Mouse (Mus musculus) CH12.LX (cell line): ENCODE data around the gene Dusp15. TPM values are rescaled to one million over a fixed set of nuclear protein-coding genes. Genes with fewer than 3 reads are reported as not detected.

Experiments
- DNase-seq: peaks from one replicate; pipeline ENCODE4 v3.0.0-alpha.2; 2013; ENCODE audit errors: extremely low read depth
- H3K27ac ChIP-seq: 2 replicates; pipeline ENCODE4 v1.5.1; 2012; ENCODE audit warnings: low read depth, mild to moderate bottlenecking, control low read depth, moderate library complexity; ENCODE audit not compliant: insufficient read depth
- H3K27me3 ChIP-seq: replicated peaks from 2 replicates; pipeline ENCODE3; 2012; ENCODE audit warnings: inconsistent platforms
- H3K36me3 ChIP-seq, 2 experiments: replicated peaks in 1 of 2; 2 replicates each; pipeline versions ENCODE3 to v1.6.1; 2012; ENCODE audit warnings: inconsistent platforms in 1 of 2, low read length in 1 of 2, mild to moderate bottlenecking in 1 of 2, mixed read lengths in 1 of 2, moderate library complexity in 1 of 2; ENCODE audit not compliant: control insufficient read depth in 1 of 2, insufficient read depth in 1 of 2
- H3K4me1 ChIP-seq, 2 experiments: 2 replicates each; pipeline ENCODE4 v1.6.1; 2012; ENCODE audit warnings: inconsistent platforms in 1 of 2, moderate library complexity in 1 of 2; ENCODE audit not compliant: insufficient read depth in 2 of 2, control insufficient read depth in 1 of 2
- H3K4me2 ChIP-seq: 2 replicates; pipeline ENCODE4 v1.6.1; 2012; ENCODE audit warnings: low read depth, mild to moderate bottlenecking, control low read depth; ENCODE audit not compliant: poor library complexity, insufficient read depth, severe bottlenecking
- H3K4me3 ChIP-seq, 3 experiments: fragments of 150-350 bp in 1 of 3; sonication (generic) in 1 of 3; replicated peaks in 1 of 3; 2 replicates each; pipeline versions ENCODE3 to v1.5.1; 2011 to 2012; ENCODE audit warnings: low read depth in 2 of 3, low read length in 2 of 3, mild to moderate bottlenecking in 2 of 3, moderate library complexity in 2 of 3, control low read depth in 1 of 3, improper control_type of control experiment in 1 of 3, inconsistent platforms in 1 of 3, mixed read lengths in 1 of 3; ENCODE audit not compliant: poor library complexity in 1 of 3
- H3K79me2 ChIP-seq: replicated peaks from 2 replicates; pipeline ENCODE4 v1.6.1; 2012; ENCODE audit warnings: mild to moderate bottlenecking, moderate library complexity; ENCODE audit not compliant: control insufficient read depth, poor library complexity, insufficient read depth, severe bottlenecking; ENCODE audit errors: extremely low read depth
- H3K9ac ChIP-seq: 2 replicates; pipeline ENCODE4 v1.6.1; 2012; ENCODE audit warnings: low read depth, mild to moderate bottlenecking, control low read depth, moderate library complexity; ENCODE audit not compliant: insufficient read depth
- H3K9me3 ChIP-seq: replicated peaks from 2 replicates; pipeline ENCODE3; 2012; ENCODE audit warnings: low read length, inconsistent platforms, mixed read lengths
- CHD2 ChIP-seq: IDR thresholded peaks from 2 replicates; pipeline ENCODE4 v1.6.1; 2011; ENCODE audit warnings: low read length, improper control_type of control experiment
- EP300 ChIP-seq: IDR thresholded peaks from 2 replicates; pipeline ENCODE4 v1.6.1; 2011; ENCODE audit warnings: low read length, improper control_type of control experiment
- GABPA ChIP-seq: IDR thresholded peaks from 2 replicates; pipeline ENCODE4 v1.6.1; 2012; ENCODE audit warnings: low read depth, low read length, improper control_type of control experiment, inconsistent platforms; ENCODE audit not compliant: insufficient replicate concordance
- IRF4 ChIP-seq: IDR thresholded peaks from 2 replicates; pipeline ENCODE4 v1.6.1; 2014; ENCODE audit warnings: low read depth, mild to moderate bottlenecking, inconsistent platforms, low read length, improper control_type of control experiment
- JUN ChIP-seq: IDR thresholded peaks from 2 replicates; pipeline ENCODE4 v1.6.1; 2011; ENCODE audit warnings: low read depth, mild to moderate bottlenecking, low read length, improper control_type of control experiment, moderate library complexity; ENCODE audit not compliant: insufficient read depth
- KAT2A ChIP-seq: IDR thresholded peaks from 2 replicates; pipeline ENCODE4 v1.6.1; 2012; ENCODE audit warnings: low read length, improper control_type of control experiment, inconsistent platforms; ENCODE audit not compliant: insufficient replicate concordance
- MAX ChIP-seq: IDR thresholded peaks from 2 replicates; pipeline ENCODE4 v1.6.1; 2011; ENCODE audit warnings: low read length, improper control_type of control experiment
- MEF2A ChIP-seq: IDR thresholded peaks from 2 replicates; pipeline ENCODE4 v1.6.1; 2014; ENCODE audit warnings: low read depth, mild to moderate bottlenecking, inconsistent platforms, low read length, improper control_type of control experiment, borderline replicate concordance
- MXI1 ChIP-seq: IDR thresholded peaks from 2 replicates; pipeline ENCODE4 v1.6.1; 2011; ENCODE audit warnings: mild to moderate bottlenecking, low read depth, low read length, improper control_type of control experiment
- PAX5 ChIP-seq: IDR thresholded peaks from 2 replicates; pipeline ENCODE4 v1.6.1; 2012; ENCODE audit warnings: low read length, inconsistent platforms, mixed read lengths
- POLR2A ChIP-seq: IDR thresholded peaks from 2 replicates; pipeline ENCODE4 v1.6.1; 2011; ENCODE audit warnings: low read depth, mild to moderate bottlenecking, improper control_type of control experiment, low read length
- POLR2AphosphoS2 ChIP-seq: IDR thresholded peaks from 2 replicates; pipeline ENCODE4 v1.6.1; 2011; ENCODE audit warnings: low read depth, low read length, improper control_type of control experiment
- RAD21 ChIP-seq: IDR thresholded peaks from 2 replicates; pipeline ENCODE4 v1.6.1; 2011; ENCODE audit warnings: low read depth, mild to moderate bottlenecking, low read length, improper control_type of control experiment, moderate library complexity
- RCOR1 ChIP-seq: conservative IDR thresholded peaks from 2 replicates; pipeline ENCODE4 v1.6.1; 2012; ENCODE audit warnings: low read depth, mild to moderate bottlenecking, inconsistent platforms, low read length, improper control_type of control experiment
- TCF12 ChIP-seq: IDR thresholded peaks from 2 replicates; pipeline ENCODE4 v1.6.1; 2014; ENCODE audit warnings: low read depth, mild to moderate bottlenecking, inconsistent platforms, low read length, improper control_type of control experiment
- USF1 ChIP-seq: IDR thresholded peaks from 2 replicates; pipeline ENCODE4 v1.6.1; 2014; ENCODE audit warnings: low read depth, mild to moderate bottlenecking, inconsistent platforms, low read length, improper control_type of control experiment
- ZKSCAN1 ChIP-seq: IDR thresholded peaks from 2 replicates; pipeline ENCODE4 v1.6.1; 2012; ENCODE audit warnings: low read depth, inconsistent platforms, low read length, improper control_type of control experiment, borderline replicate concordance
- ZMIZ1 ChIP-seq: IDR thresholded peaks from 2 replicates; pipeline ENCODE4 v1.6.1; 2012; ENCODE audit warnings: low read depth, mild to moderate bottlenecking, inconsistent platforms, low read length, improper control_type of control experiment
- dilution Hi-C: fragments of 300-500 bp; cut with MboI; formaldehyde crosslinking; loops from 2 replicates; pipeline ENCODE4 v1.14.3; 2020; ENCODE audit warnings: low sequenced_read_pairs; ENCODE audit not compliant: extremely low pct_unique_long_range_greater_than_20kb, extremely low pct_ligation_motif_present
- in situ Hi-C: fragments of 300-500 bp; cut with MboI; formaldehyde crosslinking; loops from 3 replicates; pipeline ENCODE4 v1.14.3; 2019; ENCODE audit warnings: low sequenced_read_pairs, low pct_ligation_motif_present, low pct_unique_long_range_greater_than_20kb, mixed read lengths
- polyA plus RNA-seq: library from polyadenylated mRNA; unstranded; fragments of >175 nt; gene quantifications from 2 replicates; pipeline ENCODE4 v1.2.1, GENCODE M21; 2012; ENCODE audit warnings: low read depth; ENCODE audit not compliant: insufficient read length
- total RNA-seq, 2 experiments: library from RNA; depleted of rRNA; stranded (reverse); fragments of 300-350 nt in 1 of 2; fragments of >200 nt in 1 of 2; gene quantifications; 2 replicates each; pipeline ENCODE4 v1.2.3; 2012 to 2014

The Dusp15 gene
- total and polyA plus RNA-seq, 3 experiments = 0.08 to 0.13 TPM; not detected in 1

DNA sequence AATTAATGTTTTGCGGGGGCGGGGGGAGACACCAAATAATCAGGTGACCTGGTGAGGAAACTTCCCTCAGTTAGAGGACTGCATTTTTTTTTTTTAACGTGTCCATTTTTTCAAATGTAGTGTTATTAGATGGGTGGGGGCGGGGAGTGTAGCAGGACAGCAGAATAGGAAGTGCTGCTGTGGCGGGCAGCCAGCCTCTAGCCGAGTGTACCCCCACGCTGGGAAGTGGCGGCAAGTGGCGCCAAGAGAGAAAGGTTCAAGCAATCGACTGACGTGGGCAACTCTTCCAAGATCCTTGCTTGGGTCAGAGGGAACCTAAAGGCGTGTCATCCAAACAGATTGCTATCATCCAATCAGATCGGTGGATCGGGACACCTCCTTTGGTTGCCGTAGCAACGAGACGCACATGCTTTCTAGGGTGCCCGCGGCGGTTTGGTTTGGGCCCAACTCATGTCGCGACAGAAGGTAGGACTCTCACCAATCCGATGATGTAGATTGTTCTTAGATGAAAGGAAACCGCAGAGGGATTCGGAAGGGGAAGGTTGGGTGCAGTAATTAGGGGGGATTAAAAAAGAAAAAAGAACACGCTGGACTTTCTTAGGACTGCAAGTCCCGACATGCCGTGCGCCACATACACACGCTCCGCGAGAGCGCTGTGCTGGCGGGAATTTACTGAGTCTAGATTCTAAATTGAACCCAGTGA, 10.7 kb upstream of the Dusp15 start, which contains the start of gene Ttll9 (continued):
- TF ChIP-seq MEF2A (0 out of 2 replicates have a peak, but pooled peaks have one; percentile 20), JUN (no peak), MXI1 (peak; percentile 99), ZKSCAN1 (no peak), MAX (peak; percentile 83), POLR2A (no peak), PAX5 (no peak), TCF12 (peak; percentile 32; the same call in 1 of the 2 replicates), IRF4 (no peak), KAT2A (peak; percentile 81; the same call in 1 of the 2 replicates), RCOR1 (no peak), USF1 (no peak), ZMIZ1 (no peak), CHD2 (peak; percentile 97), EP300 (no peak)

DNA sequence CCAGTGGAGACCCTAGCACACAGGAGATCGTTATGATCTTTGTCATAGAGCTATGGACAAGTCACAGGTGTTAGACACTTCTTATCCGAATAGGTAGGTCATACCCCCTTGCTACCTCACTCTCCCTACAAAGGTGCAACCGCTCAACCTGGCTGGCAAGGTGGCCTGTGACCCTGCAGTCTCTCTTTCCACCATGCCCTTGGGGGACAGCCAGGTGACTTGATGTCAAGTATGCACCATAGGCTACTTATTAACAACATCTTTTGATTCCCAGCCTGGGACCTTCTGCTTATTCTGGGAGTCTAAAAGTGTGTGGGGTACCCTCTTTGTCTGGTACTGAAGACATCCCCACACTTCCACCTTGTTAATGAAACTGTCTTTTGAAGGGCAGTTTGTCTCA, 6.6 kb upstream of the Dusp15 start:
- in situ Hi-C loops (no loop called here), dilution Hi-C loops (no loop called here)
- DNase-seq = no peak
- no peaks in the 10 kb centered on the region for H3K4me1 ChIP-seq
- no peak overlapping the region for H3K9ac ChIP-seq
- no peak overlapping the region for H3K4me2 ChIP-seq
- TF ChIP-seq GABPA (no peak), MEF2A (no peak), RAD21 (no peak), POLR2AphosphoS2 (no peak)
- no peaks in the 10 kb centered on the region for H3K79me2 ChIP-seq
- no peak overlapping the region for H3K27ac ChIP-seq
- H3K27me3 ChIP-seq = peaks cover 84% of the 10 kb centered on the region
- no peaks in the 10 kb centered on the region for H3K9me3 ChIP-seq
- no peaks in the 10 kb centered on the region for H3K36me3 ChIP-seq
- no peak overlapping the region for H3K4me3 ChIP-seq
